Mouse (Mus musculus): ENCODE measurements around the gene Eif3k. TPM values are rescaled to one million over a fixed set of nuclear protein-coding genes. Genes with fewer than 3 reads are reported as not detected.

Eif3k gene
- total and polyA plus RNA-seq, 3 experiments: 545 to 671 TPM; not detected in 1

DNA sequence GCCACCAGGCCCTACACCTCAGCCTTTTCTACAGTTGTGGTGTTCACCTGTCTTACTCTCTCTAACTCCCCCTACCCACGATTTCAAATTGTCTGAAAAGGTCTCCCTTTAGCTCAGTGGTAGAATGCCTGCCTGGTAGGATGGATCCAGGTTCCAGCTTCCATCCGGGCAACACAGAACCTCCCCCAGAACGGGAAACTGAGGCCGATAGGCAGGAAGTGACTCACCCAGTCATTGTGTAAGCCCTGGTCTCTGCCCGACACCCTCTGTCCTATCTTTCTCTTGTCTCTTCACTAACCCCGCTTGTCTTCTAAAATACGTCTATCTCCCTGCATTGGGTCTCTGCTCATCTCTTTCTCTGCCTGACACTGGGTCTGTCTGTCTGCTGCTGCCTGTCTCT, 3.5 kb upstream of the Eif3k start:
- Histone ChIP-seq H3K9ac (ENCODE audit: control insufficient read depth, low read depth, low read length, poor library complexity, severe bottlenecking) (no peak overlapping the region; the same call in 1 of the 2 replicates), H3K9me3 (replicated peaks; ENCODE audit: insufficient read depth, low read length) (no peaks in the 10 kb centered on the region), H3K4me3 (ENCODE audit: control insufficient read depth in 1 of 2, insufficient read depth in 1 of 2, low read depth in 2 of 2, low read length in 2 of 2) (no peak overlapping the region), H3K79me2 (ENCODE audit: control insufficient read depth, insufficient read depth, low read length, poor library complexity) (peaks cover 20% of the 10 kb centered on the region), H3K4me1 (ENCODE audit: control insufficient read depth in 1 of 2, insufficient read depth in 2 of 2, low read length in 2 of 2) (peaks cover 0 to 19% of the 10 kb centered on the region in 2 experiments; a peak in 2 of 4 replicates), H3K36me3 (ENCODE audit: control insufficient read depth in 1 of 2, insufficient read depth in 2 of 2, low read length in 2 of 2) (peaks cover 0 to 12% of the 10 kb centered on the region in 2 experiments; a peak in 2 of 4 replicates), H3K27me3 (ENCODE audit: control insufficient read depth in 1 of 2, insufficient read depth in 2 of 2, low read length in 2 of 2) (no peaks in the 10 kb centered on the region), H3K27ac (ENCODE audit: control insufficient read depth, low read depth, low read length) (peak overlapping the region; percentile 7; the same call in 1 of the 2 replicates)
- TF ChIP-seq JUND (IDR thresholded peaks at IDR 0.05; ENCODE audit: low read depth, low read length) (no peak), RCOR1 (IDR thresholded peaks at IDR 0.05; ENCODE audit: low read depth, low read length) (no peak), RAD21 (IDR thresholded peaks at IDR 0.05; ENCODE audit: low read depth, low read length) (no peak), TBP (IDR thresholded peaks at IDR 0.05; ENCODE audit: low read depth, low read length) (no peak), MAZ (IDR thresholded peaks at IDR 0.05; ENCODE audit: low read depth, low read length) (no peak), E2F4 (IDR thresholded peaks at IDR 0.05; ENCODE audit: borderline replicate concordance, low read depth, low read length) (no peak), CTCF (IDR thresholded peaks at IDR 0.05 in 2 of 3, conservative IDR thresholded peaks at IDR 0.05 in 1 of 3; ENCODE audit: control insufficient read depth in 1 of 3, insufficient read depth in 1 of 3, low read depth in 2 of 3, low read length in 3 of 3, poor library complexity in 1 of 3, severe bottlenecking in 1 of 3) (no peak), USF1 (IDR thresholded peaks at IDR 0.05; ENCODE audit: low read depth, low read length) (no peak), NELFE (IDR thresholded peaks at IDR 0.05; ENCODE audit: low read depth, low read length) (no peak), ELF1 (IDR thresholded peaks at IDR 0.05; ENCODE audit: low read depth, low read length) (no peak)
- DNase-seq (ENCODE audit: low read depth, low spot score): no peak

DNA sequence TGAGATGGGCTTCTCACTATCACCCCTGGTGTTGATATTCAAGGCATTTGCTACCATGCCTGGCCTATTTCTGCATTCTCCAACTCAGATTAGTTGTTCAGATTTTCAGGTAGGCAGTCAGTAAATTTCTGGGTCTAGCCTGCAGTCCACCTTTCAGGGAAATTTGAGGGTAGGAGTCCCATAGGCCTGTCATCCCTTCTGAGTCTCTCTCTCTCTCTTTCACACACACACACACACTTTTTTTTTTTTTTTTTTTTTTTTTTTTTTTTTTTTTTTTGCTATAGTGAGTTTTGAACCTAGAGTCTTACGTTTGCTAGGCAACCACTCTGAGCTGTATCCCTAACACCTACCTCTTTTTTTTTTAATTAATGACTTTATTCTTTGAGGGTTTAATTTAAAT, 2.8 kb upstream of the Eif3k start:
- Histone ChIP-seq H3K27me3 (ENCODE audit: control insufficient read depth in 1 of 2, insufficient read depth in 2 of 2, low read length in 2 of 2) (no peaks in the 10 kb centered on the region), H3K27ac (ENCODE audit: control insufficient read depth, low read depth, low read length) (no peak overlapping the region), H3K36me3 (ENCODE audit: control insufficient read depth in 1 of 2, insufficient read depth in 2 of 2, low read length in 2 of 2) (peaks cover 0 to 15% of the 10 kb centered on the region in 2 experiments; a peak in 2 of 4 replicates), H3K4me1 (ENCODE audit: control insufficient read depth in 1 of 2, insufficient read depth in 2 of 2, low read length in 2 of 2) (peaks cover 0 to 20% of the 10 kb centered on the region in 2 experiments; a peak in 2 of 4 replicates), H3K9me3 (replicated peaks; ENCODE audit: insufficient read depth, low read length) (no peaks in the 10 kb centered on the region), H3K9ac (ENCODE audit: control insufficient read depth, low read depth, low read length, poor library complexity, severe bottlenecking) (no peak overlapping the region), H3K79me2 (ENCODE audit: control insufficient read depth, insufficient read depth, low read length, poor library complexity) (peaks cover 22% of the 10 kb centered on the region), H3K4me3 (ENCODE audit: control insufficient read depth in 1 of 2, insufficient read depth in 1 of 2, low read depth in 2 of 2, low read length in 2 of 2) (no peak overlapping the region)
- TF ChIP-seq USF2 (IDR thresholded peaks at IDR 0.05; ENCODE audit: borderline replicate concordance in 1 of 2, insufficient read depth in 1 of 2, low read depth in 1 of 2, low read length in 2 of 2) (no peak), ETS1 (IDR thresholded peaks at IDR 0.05; ENCODE audit: low read depth, low read length) (no peak), ZNF384 (IDR thresholded peaks at IDR 0.05; ENCODE audit: low read depth, low read length) (peak; percentile 87)
- no peak for DNase-seq (ENCODE audit: low read depth, low spot score)

DNA sequence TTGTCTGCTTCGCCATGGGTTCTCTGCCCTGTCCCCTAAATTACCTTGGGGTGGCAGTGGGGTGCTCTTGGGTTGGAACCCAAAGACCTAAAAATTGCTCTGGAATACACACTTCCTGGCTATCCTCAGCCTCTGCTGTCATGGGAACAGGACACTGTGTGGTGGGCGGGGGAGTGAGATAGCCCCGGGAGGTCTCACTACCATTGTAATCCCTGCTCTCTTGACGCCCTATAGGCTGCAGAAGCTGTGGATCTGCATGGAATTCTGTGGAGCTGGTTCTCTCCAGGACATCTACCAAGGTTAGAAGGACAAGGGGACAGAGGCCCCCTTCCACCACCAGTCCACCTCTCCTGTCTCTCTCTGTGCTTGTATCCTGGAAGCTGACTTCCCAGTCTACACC, 2.2 kb upstream of the Eif3k start:
- H3K9me3 ChIP-seq (replicated peaks; ENCODE audit: insufficient read depth, low read length): no peaks in the 10 kb centered on the region
- no peaks in the 10 kb centered on the region for H3K27me3 ChIP-seq (ENCODE audit: control insufficient read depth in 1 of 2, insufficient read depth in 2 of 2, low read length in 2 of 2)
- H3K4me3 ChIP-seq (ENCODE audit: control insufficient read depth in 1 of 2, insufficient read depth in 1 of 2, low read depth in 2 of 2, low read length in 2 of 2): peak overlapping the region; percentile 67 to 69
- peaks cover 0 to 15% of the 10 kb centered on the region in 2 experiments; a peak in 3 of 4 replicates for H3K36me3 ChIP-seq (ENCODE audit: control insufficient read depth in 1 of 2, insufficient read depth in 2 of 2, low read length in 2 of 2)
- peaks cover 27% of the 10 kb centered on the region for H3K79me2 ChIP-seq (ENCODE audit: control insufficient read depth, insufficient read depth, low read length, poor library complexity)
- H3K9ac ChIP-seq (ENCODE audit: control insufficient read depth, low read depth, low read length, poor library complexity, severe bottlenecking): peak overlapping the region; percentile 86
- peaks cover 0 to 20% of the 10 kb centered on the region in 2 experiments; a peak in 2 of 4 replicates for H3K4me1 ChIP-seq (ENCODE audit: control insufficient read depth in 1 of 2, insufficient read depth in 2 of 2, low read length in 2 of 2)
- TF ChIP-seq RAD21 (IDR thresholded peaks at IDR 0.05; ENCODE audit: low read depth, low read length) (no peak), NRF1 (IDR thresholded peaks at IDR 0.05; ENCODE audit: insufficient read depth, low read depth, low read length, poor library complexity, severe bottlenecking) (no peak), CTCF (IDR thresholded peaks at IDR 0.05 in 2 of 3, conservative IDR thresholded peaks at IDR 0.05 in 1 of 3; ENCODE audit: control insufficient read depth in 1 of 3, insufficient read depth in 1 of 3, low read depth in 2 of 3, low read length in 3 of 3, poor library complexity in 1 of 3, severe bottlenecking in 1 of 3) (no peak), SIN3A (IDR thresholded peaks at IDR 0.05; ENCODE audit: low read length) (no peak), MYB (IDR thresholded peaks at IDR 0.05; ENCODE audit: low read depth, low read length) (no peak), TCF12 (IDR thresholded peaks at IDR 0.05; ENCODE audit: low read depth, low read length) (no peak), ZNF384 (IDR thresholded peaks at IDR 0.05; ENCODE audit: low read depth, low read length) (no peak), CHD1 (IDR thresholded peaks at IDR 0.05; ENCODE audit: low read depth, low read length) (no peak), POLR2AphosphoS5 (IDR thresholded peaks at IDR 0.05; ENCODE audit: borderline replicate concordance, low read depth, low read length) (no peak), ELF1 (IDR thresholded peaks at IDR 0.05; ENCODE audit: low read depth, low read length) (no peak), TBP (IDR thresholded peaks at IDR 0.05; ENCODE audit: low read depth, low read length) (no peak), RCOR1 (IDR thresholded peaks at IDR 0.05; ENCODE audit: low read depth, low read length) (no peak), ZKSCAN1 (IDR thresholded peaks at IDR 0.05; ENCODE audit: low read depth, low read length) (no peak)
- DNase-seq (ENCODE audit: low read depth, low spot score): no peak
- peak overlapping the region; percentile 94 for H3K27ac ChIP-seq (ENCODE audit: control insufficient read depth, low read depth, low read length)

Measured in MEL (cell line).